Mouse (Mus musculus): ENCODE data around the gene Nat10. TPM values are rescaled to one million over a fixed set of nuclear protein-coding genes. Genes with fewer than 3 reads are reported as not detected.

Gene Nat10
- total RNA-seq, 2 experiments from 2014 or later = 6.2 to 12.1 TPM

Other genes with a start within 250 kb of the Nat10 start
- 3.8 TPM in 2 replicates for gene Abtb2, start 195.0 kb downstream of the Nat10 start, total RNA-seq (2015)
- 3.1 and 3.8 TPM in 2 replicates for gene Abtb2, start 195.0 kb downstream of the Nat10 start, total RNA-seq (2017)
- 209 and 211 TPM in 2 replicates for gene Caprin1, start 36.4 kb upstream of the Nat10 start, total RNA-seq (2015)
- gene Caprin1, start 36.4 kb upstream of the Nat10 start, total RNA-seq (2017) = 242 and 276 TPM in 2 replicates
- 186 and 200 TPM in 2 replicates for gene Lmo2, start 196.7 kb upstream of the Nat10 start, total RNA-seq (2015)
- gene Lmo2, start 196.7 kb upstream of the Nat10 start, total RNA-seq (2017) = 92.3 and 100 TPM in 2 replicates

Measured in megakaryocyte, adult 5-6 weeks (primary cell).